9 mouse cellular contexts compared by ENCODE assay signal in the genomic region with DNA sequence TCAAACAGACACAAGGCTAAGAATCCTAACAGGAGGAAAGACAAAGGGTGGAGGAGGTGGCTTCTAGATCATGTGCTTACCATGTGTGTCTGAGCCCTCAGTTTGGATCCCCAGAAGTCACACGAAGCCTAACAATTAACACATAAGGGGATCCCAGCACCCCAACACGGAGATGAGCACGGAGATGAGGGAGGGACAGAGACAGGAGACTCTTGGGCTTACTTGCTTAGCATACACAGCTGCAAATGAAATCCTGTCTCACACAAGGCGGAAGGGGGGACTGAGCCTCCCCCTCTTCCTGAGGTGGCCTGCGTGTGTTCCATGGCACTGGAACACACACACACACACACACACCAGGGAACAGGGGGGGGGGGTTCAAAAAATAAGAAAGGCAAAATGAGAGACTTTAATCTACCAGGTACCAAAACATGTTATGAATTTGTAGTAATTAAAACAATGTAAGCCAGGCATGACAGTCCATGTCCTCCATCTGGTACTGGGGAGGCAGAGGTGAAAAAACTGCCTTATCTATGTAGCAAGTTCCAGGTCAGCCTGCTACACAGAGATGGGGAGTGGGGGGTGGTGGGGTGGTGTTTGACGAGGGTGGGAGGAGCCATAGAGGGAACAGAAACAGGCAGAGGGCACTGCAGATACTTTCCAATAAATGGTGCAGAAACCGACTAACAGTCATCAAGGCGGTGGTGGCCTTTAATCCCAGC. TPM values are rescaled to one million over a fixed set of nuclear protein-coding genes. Genes with fewer than 3 reads are reported as not detected.
DNase-seq lines count a peak whose midpoint lies in the region; ATAC-seq and TF ChIP-seq lines count a peak whose summit lies in the region.
"Had no signal": no experiment of that assay in that cellular context is flagged by ENCODE, and none has a peak within 500 bp of the region (broad histone marks: within the 10 kb centered on the region; RNA-seq: fewer than 3 reads in every experiment).

No protein-coding gene starts in this region.

- H3K4me3 ChIP-seq in kidney, embryonic 14.5 days (ENCODE audit: low read length), result no peak overlapping the region
- no peak overlapping the region for H3K4me3 ChIP-seq in bone marrow, adult 2 months (replicated peaks; ENCODE audit: control insufficient read depth, low read depth, low read length)
- H3K4me3 ChIP-seq in liver, embryonic 14.5 days (ENCODE audit: insufficient read depth in 1 of 2, low read depth in 2 of 2, low read length in 2 of 2), result no peak overlapping the region; a peak in 1 of 4 replicates

- no peaks in the 10 kb centered on the region for H3K9me3 ChIP-seq in kidney, embryonic 14.5 days (ENCODE audit: control insufficient read depth, low read length)
- H3K9me3 ChIP-seq in liver, embryonic 14.5 days (ENCODE audit: control insufficient read depth, low read length), result no peaks in the 10 kb centered on the region

- 0 out of 2 replicates have a peak, but pooled peaks have one; percentile 49 for ATAC-seq in kidney, embryonic 14.5 days (ENCODE audit: low FRiP score, low TSS enrichment)
- peak; percentile 88 for ATAC-seq in liver, embryonic 14.5 days (ENCODE audit: insufficient read depth)

- no peak for TF ChIP-seq CTCF in bone marrow, adult 2 months (IDR thresholded peaks at IDR 0.05; ENCODE audit: control insufficient read depth, insufficient read depth, low read length)
- no peak for TF ChIP-seq CTCF in liver, embryonic 14.5 days (IDR thresholded peaks at IDR 0.05; ENCODE audit: low read depth)

- H3K4me1 ChIP-seq in kidney, embryonic 14.5 days (ENCODE audit: control insufficient read depth, insufficient read depth, low read length), result no peaks in the 10 kb centered on the region
- H3K4me1 ChIP-seq in bone marrow, adult 2 months (ENCODE audit: control insufficient read depth, insufficient read depth, low read length), result peaks cover 6% of the 10 kb centered on the region; the same call in 1 of the 2 replicates
- H3K4me1 ChIP-seq in liver, embryonic 14.5 days (replicated peaks; ENCODE audit: control insufficient read depth in 2 of 2, insufficient read depth in 2 of 2, low read length in 1 of 2), result peaks cover 18 to 37% of the 10 kb centered on the region in 2 experiments

- peak; percentile 76 for TF ChIP-seq EP300 in liver, embryonic 14.5 days (IDR thresholded peaks at IDR 0.05; ENCODE audit: low read depth)

- no peaks in the 10 kb centered on the region for H3K36me3 ChIP-seq in kidney, embryonic 14.5 days (ENCODE audit: control insufficient read depth, insufficient read depth, low read length)
- H3K36me3 ChIP-seq in liver, embryonic 14.5 days (replicated peaks; ENCODE audit: control insufficient read depth, insufficient read depth, low read depth), result no peaks in the 10 kb centered on the region

- H3K9ac ChIP-seq in kidney, embryonic 14.5 days (ENCODE audit: low read depth, low read length), result no peak overlapping the region
- peak overlapping the region; percentile 18 for H3K9ac ChIP-seq in liver, embryonic 14.5 days (replicated peaks)

- H3K27me3 ChIP-seq in kidney, embryonic 14.5 days (ENCODE audit: control insufficient read depth, insufficient read depth, low read length), result no peaks in the 10 kb centered on the region
- no peaks in the 10 kb centered on the region for H3K27me3 ChIP-seq in liver, embryonic 14.5 days (ENCODE audit: control insufficient read depth, insufficient read depth, low read length)

- H3K4me2 ChIP-seq in kidney, embryonic 14.5 days (replicated peaks; ENCODE audit: low read depth, low read length), result no peak overlapping the region
- H3K4me2 ChIP-seq in liver, embryonic 14.5 days (ENCODE audit: low read depth), result peak overlapping the region; percentile 47

- no peak overlapping the region for H3K27ac ChIP-seq in kidney, embryonic 14.5 days (ENCODE audit: low read depth, low read length)
- peak overlapping the region; percentile 94 for H3K27ac ChIP-seq in bone marrow, adult 2 months (ENCODE audit: control insufficient read depth, insufficient read depth, low read depth, low read length, poor library complexity)
- H3K27ac ChIP-seq in liver, embryonic 14.5 days, result peak overlapping the region; percentile 68

- DNase-seq in kidney, adult 8-10 months, result no peak
- DNase-seq in liver, embryonic 14.5 days (ENCODE audit: low read depth in 3 of 3, low spot score in 3 of 3), result peak; percentile 55 to 60 (median 58)
- DNase-seq in thymus, postnatal 0 days (ENCODE audit: low spot score), result peak; percentile 78
- no peak for DNase-seq in left cerebral cortex, adult 11 months (ENCODE audit: low spot score)
- DNase-seq in adrenal gland, adult 18-20 months (ENCODE audit: low spot score in 2 of 2), result no peak
- DNase-seq in layer of hippocampus, postnatal 10 days (ENCODE audit: low spot score in 2 of 2), result no peak
- DNase-seq: heart, postnatal 36 days had no signal

- 61% methylated on average over 8 of the region's 8 CpGs for WGBS in kidney, embryonic 14.5 days
- 5% methylated on average over 8 of the region's 8 CpGs for WGBS in bone marrow, adult 2 months
- WGBS in liver, embryonic 14.5 days (ENCODE audit: insufficient replicate concordance), result 16% methylated on average over 7 of the region's 8 CpGs

- TF ChIP-seq POLR2A in bone marrow, adult 2 months (IDR thresholded peaks at IDR 0.05; ENCODE audit: borderline replicate concordance, control insufficient read depth, low read depth, low read length), result no peak

RNA-seq across cellular contexts. Expression of a gene that starts 14.3 kb away (rescaled TPM):
- 31.4 and 47.5 TPM in 2 replicates for polyA plus RNA-seq in kidney, embryonic 14.5 days (2014; fragmentation: Nextera tagmentation; extraction: Ambion mirVana)
- polyA plus RNA-seq in bone marrow, adult 2 months (2011; ENCODE audit: insufficient read depth, insufficient read length, low replicate concordance, missing spikeins), result 34.7 and 69.0 TPM in 2 replicates
- 20.9 and 25.0 TPM in 2 replicates for polyA plus RNA-seq in liver, embryonic 14.5 days (2012; rRNA removed)
- polyA plus RNA-seq in liver, embryonic 14.5 days (2014; fragmentation: Nextera tagmentation; extraction: Ambion mirVana), result 22.9 and 29.9 TPM in 2 replicates
- polyA plus RNA-seq in thymus, postnatal 0 days (2015; fragmentation: Nextera tagmentation; extraction: Ambion mirVana), result 90.9 and 95.4 TPM in 2 replicates
- 100 to 1,000 TPM; 114 to 147 TPM for total RNA-seq in adrenal gland, adult 18-20 months (2021)
- 10 to 100 TPM; 94.3 to 98.3 TPM for total RNA-seq in layer of hippocampus, postnatal 10 days (2021)

RNA-seq across cellular contexts. Expression of a gene that starts 29.7 kb away (rescaled TPM):
- 6.2 and 8.7 TPM in 2 replicates for polyA plus RNA-seq in kidney, embryonic 14.5 days (2014; fragmentation: Nextera tagmentation; extraction: Ambion mirVana)
- 26.4 and 54.8 TPM in 2 replicates for polyA plus RNA-seq in bone marrow, adult 2 months (2011; ENCODE audit: insufficient read depth, insufficient read length, low replicate concordance, missing spikeins)
- 9.9 and 10.4 TPM in 2 replicates for polyA plus RNA-seq in liver, embryonic 14.5 days (2012; rRNA removed)
- polyA plus RNA-seq in liver, embryonic 14.5 days (2014; fragmentation: Nextera tagmentation; extraction: Ambion mirVana), result 14.6 and 17.1 TPM in 2 replicates
- 39.2 and 48.6 TPM in 2 replicates for polyA plus RNA-seq in thymus, postnatal 0 days (2015; fragmentation: Nextera tagmentation; extraction: Ambion mirVana)
- 1 to 10 TPM; 7.8 to 8.6 TPM for total RNA-seq in adrenal gland, adult 18-20 months (2021)
- total RNA-seq in layer of hippocampus, postnatal 10 days (2021), result 100 to 1,000 TPM; 107 to 116 TPM

RNA-seq across cellular contexts. Expression of a gene that starts 45.2 kb away (rescaled TPM):
- 2.0 and 2.3 TPM in 2 replicates for polyA plus RNA-seq in kidney, embryonic 14.5 days (2014; fragmentation: Nextera tagmentation; extraction: Ambion mirVana)
- polyA plus RNA-seq in bone marrow, adult 2 months (2011; ENCODE audit: insufficient read depth, insufficient read length, low replicate concordance, missing spikeins), result not detected in 2 replicates
- polyA plus RNA-seq in liver, embryonic 14.5 days (2012; rRNA removed), result 1.5 and 1.7 TPM in 2 replicates
- polyA plus RNA-seq in liver, embryonic 14.5 days (2014; fragmentation: Nextera tagmentation; extraction: Ambion mirVana), result 0.75 and 1.3 TPM in 2 replicates
- 1.6 and 2.6 TPM in 2 replicates for polyA plus RNA-seq in thymus, postnatal 0 days (2015; fragmentation: Nextera tagmentation; extraction: Ambion mirVana)
- total RNA-seq in adrenal gland, adult 18-20 months (2021), result 1 to 10 TPM; 1.1 to 1.8 TPM
- 1 to 10 TPM; 2.0 to 2.6 TPM for total RNA-seq in layer of hippocampus, postnatal 10 days (2021)

RNA-seq across cellular contexts. Expression of a gene that starts 54.6 kb away (rescaled TPM):
- polyA plus RNA-seq in kidney, embryonic 14.5 days (2014; fragmentation: Nextera tagmentation; extraction: Ambion mirVana), result 31.0 and 32.9 TPM in 2 replicates
- polyA plus RNA-seq in bone marrow, adult 2 months (2011; ENCODE audit: insufficient read depth, insufficient read length, low replicate concordance, missing spikeins), result 9.9 and 25.0 TPM in 2 replicates
- polyA plus RNA-seq in liver, embryonic 14.5 days (2012; rRNA removed), result 6.9 and 7.7 TPM in 2 replicates
- polyA plus RNA-seq in liver, embryonic 14.5 days (2014; fragmentation: Nextera tagmentation; extraction: Ambion mirVana), result 3.4 and 4.8 TPM in 2 replicates
- 3.7 and 4.5 TPM in 2 replicates for polyA plus RNA-seq in thymus, postnatal 0 days (2015; fragmentation: Nextera tagmentation; extraction: Ambion mirVana)
- total RNA-seq in adrenal gland, adult 18-20 months (2021), result 10 to 100 TPM; 18.8 to 20.3 TPM
- 100 to 1,000 TPM; 125 to 132 TPM for total RNA-seq in layer of hippocampus, postnatal 10 days (2021)

Comparison
In these comparisons a context has a peak if more than half of its experiments do, and no peak if none do; other contexts are left out.
1. DNase-seq: peak in liver, embryonic 14.5 days (3 of 3) and thymus, postnatal 0 days (single experiment); none in kidney, adult 8-10 months (0 of 2), left cerebral cortex, adult 11 months (single experiment), adrenal gland, adult 18-20 months (0 of 2) and layer of hippocampus, postnatal 10 days (0 of 2).